Mouse (Mus musculus): Measurements from ENCODE around the gene Nme7.

DNA sequence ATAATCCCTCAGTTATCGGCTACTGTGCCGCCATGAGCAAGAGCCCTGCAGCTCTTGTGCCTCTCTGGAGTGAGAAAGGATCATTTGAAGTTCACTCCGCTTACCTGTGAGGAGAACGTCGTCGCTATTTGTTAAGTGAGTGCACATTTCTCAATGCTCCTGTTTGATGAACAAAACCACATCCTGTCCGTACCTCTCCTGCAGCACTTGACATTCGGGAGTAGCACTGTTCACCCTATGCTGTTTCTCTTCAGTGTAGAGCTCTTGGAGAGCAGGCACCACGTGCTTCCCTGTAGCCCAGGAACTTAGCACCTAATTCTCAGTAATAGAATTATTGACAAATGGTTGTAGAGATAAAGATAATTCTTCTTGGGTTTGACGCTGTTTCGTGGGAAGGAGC lies 109.7 kb downstream of the Nme7 start:
- TF ChIP-seq USF1 (IDR thresholded peaks at IDR 0.05; ENCODE audit: low read depth, low read length) (no peak), POLR2A (IDR thresholded peaks at IDR 0.05; ENCODE audit: low read depth, low read length) (no peak), MEF2A (IDR thresholded peaks at IDR 0.05; ENCODE audit: borderline replicate concordance, low read depth, low read length) (no peak), CTCF (conservative IDR thresholded peaks at IDR 0.05 in 1 of 2, IDR thresholded peaks at IDR 0.05 in 1 of 2; ENCODE audit: low read depth in 2 of 2, low read length in 2 of 2) (no peak), EP300 (IDR thresholded peaks at IDR 0.05; ENCODE audit: low read length) (no peak), USF2 (conservative IDR thresholded peaks at IDR 0.05; ENCODE audit: low read depth, low read length) (no peak), GABPA (IDR thresholded peaks at IDR 0.05; ENCODE audit: insufficient replicate concordance, low read depth, low read length) (no peak)

All from CH12.LX (cell line).